Mouse (Mus musculus) megakaryocyte, embryonic 14.5 days (primary cell): ENCODE results near the gene Hectd1. TPM values are rescaled to one million over a fixed set of nuclear protein-coding genes. Genes with fewer than 3 reads are reported as not detected.

ENCODE experiments used
- H3K27me3 ChIP-seq: replicated peaks from 2 replicates; pipeline ENCODE3; 2012; ENCODE audit warnings: inconsistent platforms
- H3K36me3 ChIP-seq: replicated peaks from 2 replicates; pipeline ENCODE3; 2012; ENCODE audit warnings: low read length, inconsistent platforms, mixed read lengths
- H3K4me1 ChIP-seq: 2 replicates; pipeline ENCODE4 v1.6.1; 2012; ENCODE audit warnings: inconsistent platforms
- H3K4me3 ChIP-seq: replicated peaks from 2 replicates; pipeline ENCODE3; 2012; ENCODE audit warnings: moderate library complexity, mild to moderate bottlenecking, inconsistent platforms
- H3K9me3 ChIP-seq: 2 replicates; pipeline ENCODE4 v1.6.1; 2012; ENCODE audit warnings: inconsistent platforms
- FLI1 ChIP-seq: IDR thresholded peaks from 2 replicates; pipeline ENCODE4 v1.6.1; 2012; ENCODE audit warnings: low read length, inconsistent platforms, mixed read lengths
- GATA1 ChIP-seq: IDR thresholded peaks from 3 replicates; pipeline ENCODE4 v1.6.1; 2012; ENCODE audit warnings: mixed read lengths, low read length, inconsistent platforms, borderline replicate concordance
- polyA plus RNA-seq: library from polyadenylated mRNA; stranded (reverse); fragments of >175 nt; gene quantifications from 2 replicates; pipeline ENCODE4 v1.2.3, GENCODE M21; 2012; ENCODE audit warnings: low replicate concordance; ENCODE audit not compliant: insufficient read depth

Gene Hectd1
- polyA plus RNA-seq, 1 experiment = 2.0 TPM

DNA sequence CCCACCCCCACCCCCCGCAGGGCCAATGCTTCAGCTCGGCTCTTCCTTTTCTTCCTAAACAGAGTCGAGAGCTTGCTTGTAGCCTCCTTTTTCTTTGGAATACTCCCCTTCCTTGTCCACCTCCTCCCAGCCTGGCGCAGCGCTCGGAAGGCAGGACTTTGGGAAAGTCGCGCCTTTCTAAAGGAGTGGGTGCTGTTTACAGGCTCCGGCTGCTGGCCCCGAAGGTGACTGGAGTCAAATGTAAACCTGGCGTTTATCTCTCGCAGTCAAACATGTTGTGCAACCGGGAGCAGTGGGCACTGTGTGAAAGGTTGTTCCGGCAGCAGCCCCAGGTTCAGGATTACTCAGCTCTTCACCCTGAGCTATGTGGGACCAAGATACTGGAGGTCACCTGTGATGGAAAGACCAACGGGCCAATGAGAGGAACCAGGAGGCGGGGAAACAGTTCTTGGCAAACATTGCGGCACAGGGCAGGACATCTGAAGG is 15.5 kb upstream of the Hectd1 start:
- no peaks in the 10 kb centered on the region for H3K36me3 ChIP-seq
- no peaks in the 10 kb centered on the region for H3K27me3 ChIP-seq
- TF ChIP-seq FLI1 (no peak), GATA1 (0 out of 3 replicates have a peak, but pooled peaks have one; percentile 49)
- no peaks in the 10 kb centered on the region for H3K9me3 ChIP-seq
- H3K4me1 ChIP-seq = peaks cover 93% of the 10 kb centered on the region
- peak overlapping the region; percentile 92 for H3K4me3 ChIP-seq

GRCm38 (mm10) chr12:51843576-51844520 is 14.5 kb upstream of the Hectd1 start:
- no peaks in the 10 kb centered on the region for H3K27me3 ChIP-seq
- H3K36me3 ChIP-seq = no peaks in the 10 kb centered on the region
- H3K4me3 ChIP-seq = peak overlapping the region; percentile 92
- H3K4me1 ChIP-seq = peaks cover 87% of the 10 kb centered on the region
- no peaks in the 10 kb centered on the region for H3K9me3 ChIP-seq
- no peak for TF ChIP-seq FLI1
- TF ChIP-seq GATA1 = no peak

DNA sequence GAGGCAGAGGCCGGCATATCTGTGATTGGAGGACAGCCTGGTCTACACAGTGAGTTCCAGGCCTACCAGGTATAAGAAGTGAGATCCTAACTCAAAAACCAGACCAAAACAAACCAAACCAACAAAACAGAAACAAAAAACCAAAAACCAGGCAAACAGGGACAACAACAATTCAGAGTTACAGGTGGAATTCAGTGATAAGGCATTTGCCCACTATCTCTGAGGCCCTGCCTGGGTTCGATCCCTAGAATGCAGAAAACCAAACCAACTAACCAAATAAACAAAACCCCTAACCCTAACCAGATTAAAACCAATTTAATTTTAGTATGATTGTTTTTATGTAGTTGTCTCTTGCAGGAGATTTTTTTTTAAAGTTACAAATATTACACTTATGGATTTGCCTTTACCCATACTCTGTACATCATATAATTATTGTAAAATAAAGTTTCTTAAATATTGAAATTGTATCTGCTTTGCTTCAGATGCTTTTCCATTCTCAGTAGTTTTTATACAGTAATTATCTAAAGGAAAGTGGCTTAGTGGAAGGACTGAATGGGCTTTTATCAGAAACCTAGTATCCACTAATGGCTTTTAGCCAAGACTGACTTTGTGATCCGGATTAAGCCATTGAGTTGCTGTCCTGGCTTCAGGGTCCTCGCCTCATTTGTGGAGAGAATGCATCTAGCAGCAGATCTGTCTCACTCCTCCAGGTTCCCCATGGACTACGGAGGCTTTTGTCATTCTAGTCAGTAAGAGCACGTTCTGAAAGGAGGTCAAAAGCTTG is 12.9 kb upstream of the Hectd1 start:
- Histone ChIP-seq H3K4me3 (no peak overlapping the region), H3K4me1 (peaks cover 77% of the 10 kb centered on the region)

GRCm38 (mm10) chr12:51839856-51840255 is 10.5 kb upstream of the Hectd1 start:
- peaks cover 72% of the 10 kb centered on the region for H3K4me1 ChIP-seq
- TF ChIP-seq FLI1 = no peak
- no peaks in the 10 kb centered on the region for H3K36me3 ChIP-seq
- no peaks in the 10 kb centered on the region for H3K27me3 ChIP-seq
- no peaks in the 10 kb centered on the region for H3K9me3 ChIP-seq
- H3K4me3 ChIP-seq = no peak overlapping the region

More for the DNA sequence above, 12.9 kb upstream of the Hectd1 start:
- Histone ChIP-seq H3K9me3 (no peaks in the 10 kb centered on the region), H3K36me3 (no peaks in the 10 kb centered on the region), H3K27me3 (no peaks in the 10 kb centered on the region)
- TF ChIP-seq GATA1 (no peak), FLI1 (no peak)

- H3K9me3 ChIP-seq = no peaks in the 10 kb centered on the region
- TF ChIP-seq GATA1 (no peak), FLI1 (no peak)
- H3K4me3 ChIP-seq = peak overlapping the region; percentile 75
- H3K4me1 ChIP-seq = peaks cover 65% of the 10 kb centered on the region
- H3K36me3 ChIP-seq = peaks cover 17% of the 10 kb centered on the region
- no peaks in the 10 kb centered on the region for H3K27me3 ChIP-seq
Observed at GRCm38 (mm10) chr12:51835219-51835618, 5.9 kb upstream of the Hectd1 start.

- H3K36me3 ChIP-seq = peaks cover 24% of the 10 kb centered on the region
- no peaks in the 10 kb centered on the region for H3K9me3 ChIP-seq
- no peak overlapping the region for H3K4me3 ChIP-seq
- no peak for TF ChIP-seq GATA1
- TF ChIP-seq FLI1 = no peak
- no peaks in the 10 kb centered on the region for H3K27me3 ChIP-seq
- H3K4me1 ChIP-seq = peaks cover 61% of the 10 kb centered on the region
Observed at GRCm38 (mm10) chr12:51831931-51832330, 2.6 kb upstream of the Hectd1 start.

DNA sequence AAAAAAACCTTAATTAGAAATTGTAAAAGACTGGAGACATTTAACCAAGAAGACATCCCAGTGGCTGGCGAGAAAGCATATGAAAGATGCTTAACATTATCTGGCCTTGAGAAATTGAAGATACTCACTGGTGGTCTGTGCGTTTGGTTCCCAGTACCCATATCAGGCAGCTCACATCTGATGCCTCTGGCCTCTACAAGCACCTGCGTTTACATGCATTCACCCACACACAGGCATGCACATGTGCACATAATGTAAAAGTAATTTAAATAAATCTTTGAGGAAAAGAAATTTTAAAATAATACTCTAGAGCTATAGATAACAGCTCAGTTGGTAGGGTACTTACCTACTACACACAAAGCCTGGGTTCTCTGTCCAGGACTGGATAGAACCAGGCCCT is 2.0 kb upstream of the Hectd1 start:
- peaks cover 62% of the 10 kb centered on the region for H3K4me1 ChIP-seq
- H3K4me3 ChIP-seq = peak overlapping the region; percentile 71
- no peak for TF ChIP-seq GATA1
- TF ChIP-seq FLI1 = no peak
- H3K9me3 ChIP-seq = no peaks in the 10 kb centered on the region
- H3K27me3 ChIP-seq = no peaks in the 10 kb centered on the region
- H3K36me3 ChIP-seq = peaks cover 29% of the 10 kb centered on the region

GRCm38 (mm10) chr12:51830671-51831070 is 1.3 kb upstream of the Hectd1 start:
- no peaks in the 10 kb centered on the region for H3K9me3 ChIP-seq
- peak overlapping the region; percentile 97 for H3K4me3 ChIP-seq
- H3K27me3 ChIP-seq = no peaks in the 10 kb centered on the region
- H3K36me3 ChIP-seq = peaks cover 34% of the 10 kb centered on the region
- peaks cover 62% of the 10 kb centered on the region for H3K4me1 ChIP-seq
- no peak for TF ChIP-seq FLI1
- no peak for TF ChIP-seq GATA1

DNA sequence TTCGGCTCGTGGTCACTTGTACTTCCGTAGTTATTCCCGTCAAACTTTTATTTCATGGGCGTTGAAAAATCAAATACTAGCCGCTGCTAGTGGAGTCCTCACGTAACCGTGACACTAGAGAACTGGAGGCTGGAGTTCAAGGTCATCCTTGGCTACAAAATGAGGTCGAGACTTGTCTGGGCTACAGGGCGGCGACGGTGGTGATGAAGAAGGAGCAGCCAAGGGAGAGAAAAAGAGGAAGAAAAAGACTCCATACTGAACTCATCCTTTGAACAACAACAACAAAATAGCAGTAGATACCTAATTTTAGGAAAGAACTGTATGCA is 704 bp upstream of the Hectd1 start:
- no peaks in the 10 kb centered on the region for H3K9me3 ChIP-seq
- peaks cover 60% of the 10 kb centered on the region for H3K4me1 ChIP-seq
- H3K36me3 ChIP-seq = peaks cover 40% of the 10 kb centered on the region
- no peak for TF ChIP-seq FLI1
- no peak for TF ChIP-seq GATA1
- H3K27me3 ChIP-seq = no peaks in the 10 kb centered on the region
- peak overlapping the region; percentile 97 for H3K4me3 ChIP-seq

DNA sequence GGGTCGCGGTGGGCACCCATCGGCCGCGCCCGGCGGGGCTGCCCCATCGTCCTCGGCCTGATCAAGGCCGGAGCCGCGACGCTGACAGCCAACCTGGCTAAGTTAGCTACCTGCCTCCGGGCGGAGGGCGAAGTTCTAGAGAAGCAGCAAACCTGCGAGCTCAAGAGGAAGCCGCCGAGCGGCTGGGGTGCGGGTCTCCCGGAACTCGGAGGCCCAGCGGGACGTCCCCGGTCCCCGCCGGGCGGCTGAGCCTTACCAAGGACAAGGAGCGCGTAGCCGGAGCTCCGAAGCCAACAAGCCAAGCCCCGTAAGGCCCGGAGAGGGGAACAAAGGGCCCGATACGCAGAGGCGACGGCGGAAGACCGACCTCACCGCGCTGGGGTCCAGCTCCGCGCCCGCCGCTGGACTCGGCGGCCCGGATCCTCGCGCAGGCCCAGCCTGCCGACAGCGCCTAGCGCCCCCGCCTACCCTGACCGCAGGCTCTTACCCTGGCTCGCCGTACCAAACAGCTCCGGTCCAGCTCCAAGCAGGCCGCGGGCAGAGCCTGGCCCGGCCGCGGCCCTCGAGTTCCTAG is 533 bp downstream of the Hectd1 start:
- TF ChIP-seq GATA1 (no peak), FLI1 (no peak)
- Histone ChIP-seq H3K4me3 (peak overlapping the region; percentile 97), H3K36me3 (peaks cover 52% of the 10 kb centered on the region), H3K4me1 (peaks cover 60% of the 10 kb centered on the region), H3K27me3 (no peaks in the 10 kb centered on the region), H3K9me3 (no peaks in the 10 kb centered on the region)
